9 mouse cellular contexts compared by ENCODE assay signal in the genomic region with DNA sequence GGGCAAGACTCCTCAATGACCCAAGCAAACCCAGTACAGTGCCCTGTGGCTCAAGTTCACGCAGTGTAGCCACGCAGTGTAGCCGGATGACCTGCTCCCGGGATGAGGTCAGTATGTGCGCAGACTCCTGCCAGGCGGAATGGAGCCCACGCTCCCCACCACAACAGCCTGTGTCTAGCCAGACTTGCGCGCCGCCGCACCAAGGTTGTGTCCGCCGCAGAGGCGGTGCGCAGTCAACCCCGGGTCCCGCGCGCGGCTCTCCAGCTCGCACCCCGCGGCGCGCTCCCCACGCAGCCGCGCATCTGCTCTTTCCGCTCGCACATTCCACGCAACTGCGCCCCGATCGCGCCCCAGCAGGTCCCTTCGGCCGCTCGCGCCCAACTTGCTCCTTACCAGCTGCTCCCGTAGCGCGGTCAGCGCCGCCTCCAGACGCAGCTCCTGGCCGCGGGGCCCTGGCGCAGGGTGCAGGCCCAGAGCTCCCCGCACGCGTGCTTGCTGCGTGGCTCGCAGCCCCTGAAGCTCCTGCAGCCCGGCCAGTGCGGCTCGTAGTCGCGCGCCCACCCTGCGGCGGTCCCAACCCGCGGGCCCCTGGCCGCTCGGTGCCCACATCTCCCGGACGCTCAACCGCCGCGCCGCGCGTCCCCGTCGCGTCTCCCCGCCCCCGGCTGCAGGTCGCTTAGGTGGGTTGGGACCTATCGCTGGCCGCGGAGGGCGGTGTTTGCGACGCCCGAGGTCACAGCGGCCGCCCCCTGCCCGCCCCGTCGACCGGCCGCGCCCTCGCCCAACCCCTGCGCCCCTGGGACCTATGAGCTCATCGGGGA. TPM values are rescaled to one million over a fixed set of nuclear protein-coding genes. Genes with fewer than 3 reads are reported as not detected.
DNase-seq lines count a peak whose midpoint lies in the region; ATAC-seq and TF ChIP-seq lines count a peak whose summit lies in the region.
"Had no signal": no experiment of that assay in that cellular context is flagged by ENCODE, and none has a peak within 500 bp of the region (broad histone marks: within the 10 kb centered on the region; RNA-seq: fewer than 3 reads in every experiment).

No protein-coding gene starts in this region.

- peak overlapping the region; percentile 58 for H3K4me3 ChIP-seq in erythroblast, embryonic 14.5 days (replicated peaks)
- H3K4me3 ChIP-seq in embryonic facial prominence, embryonic 11.5 days (ENCODE audit: low read depth, low read length): peak overlapping the region; percentile 63
- H3K4me3 ChIP-seq in heart, embryonic 15.5 days: peak overlapping the region; percentile 74
- H3K4me3 ChIP-seq in liver, embryonic 14.5 days (ENCODE audit: insufficient read depth in 1 of 2, low read depth in 2 of 2, low read length in 2 of 2): peak overlapping the region; percentile 52 to 59
- H3K4me3 ChIP-seq in neural tube, embryonic 13.5 days: peak overlapping the region; percentile 61

- DNase-seq in embryonic facial prominence, embryonic 11.5 days (ENCODE audit: low spot score): peak; percentile 56
- peak; percentile 87 for DNase-seq in kidney, postnatal 14 days
- no peak for DNase-seq in liver, embryonic 14.5 days (ENCODE audit: low read depth in 3 of 3, low spot score in 3 of 3)

- under 1% methylated on average over 92 of the region's 97 CpGs for WGBS in embryonic facial prominence, embryonic 11.5 days
- WGBS in heart, embryonic 15.5 days: under 1% methylated on average over 97 of the region's 97 CpGs
- 2% methylated on average over 91 of the region's 97 CpGs for WGBS in liver, embryonic 14.5 days (ENCODE audit: insufficient replicate concordance)
- WGBS in neural tube, embryonic 13.5 days: under 1% methylated on average over 94 of the region's 97 CpGs

- peaks cover 49% of the 10 kb centered on the region for H3K27me3 ChIP-seq in erythroblast, embryonic 14.5 days (ENCODE audit: control insufficient read depth)
- peaks cover 32% of the 10 kb centered on the region for H3K27me3 ChIP-seq in embryonic facial prominence, embryonic 11.5 days (ENCODE audit: control insufficient read depth, insufficient read depth, low read length)
- H3K27me3 ChIP-seq in heart, embryonic 15.5 days: peaks cover 77% of the 10 kb centered on the region
- H3K27me3 ChIP-seq in liver, embryonic 14.5 days (ENCODE audit: control insufficient read depth, insufficient read depth, low read length): peaks cover 32% of the 10 kb centered on the region
- peaks cover 72% of the 10 kb centered on the region for H3K27me3 ChIP-seq in neural tube, embryonic 13.5 days
- H3K27me3 ChIP-seq: CH12.LX had no signal

- TF ChIP-seq CTCF in liver, embryonic 14.5 days (IDR thresholded peaks at IDR 0.05; ENCODE audit: low read depth): no peak

- no peak overlapping the region for H3K27ac ChIP-seq in embryonic facial prominence, embryonic 11.5 days (replicated peaks; ENCODE audit: low read depth, low read length)
- H3K27ac ChIP-seq in heart, embryonic 15.5 days: peak overlapping the region; percentile 63
- no peak overlapping the region for H3K27ac ChIP-seq in liver, embryonic 14.5 days
- peak overlapping the region; percentile 33; the same call in 1 of the 2 replicates for H3K27ac ChIP-seq in neural tube, embryonic 13.5 days (replicated peaks)

- no peaks in the 10 kb centered on the region; the same call in 1 of the 2 replicates for H3K36me3 ChIP-seq in erythroblast, embryonic 14.5 days (ENCODE audit: control insufficient read depth)
- no peaks in the 10 kb centered on the region for H3K36me3 ChIP-seq in embryonic facial prominence, embryonic 11.5 days (replicated peaks; ENCODE audit: control insufficient read depth, insufficient read depth, low read depth, low read length)
- no peaks in the 10 kb centered on the region for H3K36me3 ChIP-seq in heart, embryonic 15.5 days
- H3K36me3 ChIP-seq in liver, embryonic 14.5 days (replicated peaks; ENCODE audit: control insufficient read depth, insufficient read depth, low read depth): no peaks in the 10 kb centered on the region
- no peaks in the 10 kb centered on the region for H3K36me3 ChIP-seq in neural tube, embryonic 13.5 days

- H3K4me2 ChIP-seq in embryonic facial prominence, embryonic 11.5 days (ENCODE audit: low read depth, low read length): peak overlapping the region; percentile 99
- peak overlapping the region; percentile 97 for H3K4me2 ChIP-seq in heart, embryonic 15.5 days
- H3K4me2 ChIP-seq in liver, embryonic 14.5 days (ENCODE audit: low read depth): peak overlapping the region; percentile 42
- peak overlapping the region; percentile 90 for H3K4me2 ChIP-seq in neural tube, embryonic 13.5 days

- TF ChIP-seq EP300 in liver, embryonic 14.5 days (IDR thresholded peaks at IDR 0.05; ENCODE audit: low read depth): no peak

- ATAC-seq in erythroblast, adult 5-6 weeks (replicated peaks; ENCODE audit: low FRiP score, poor library complexity, severe bottlenecking): no peak
- peak; percentile 57 for ATAC-seq in embryonic facial prominence, embryonic 11.5 days (replicated peaks; ENCODE audit: insufficient number of reproducible peaks, low FRiP score, low TSS enrichment, low read depth)
- peak; percentile 59 for ATAC-seq in heart, embryonic 15.5 days (replicated peaks; ENCODE audit: insufficient number of reproducible peaks, insufficient read depth, low FRiP score, low read depth)
- peak; percentile 56 for ATAC-seq in liver, embryonic 14.5 days (ENCODE audit: insufficient read depth)
- ATAC-seq in neural tube, embryonic 13.5 days (ENCODE audit: low read depth): peak; percentile 64
- no peak for ATAC-seq in CD4-positive, CD25-positive, alpha-beta regulatory T cell, adult 4 months

- H3K9ac ChIP-seq in embryonic facial prominence, embryonic 11.5 days (replicated peaks; ENCODE audit: low read length): peak overlapping the region; percentile 72
- H3K9ac ChIP-seq in heart, embryonic 15.5 days: peak overlapping the region; percentile 72
- H3K9ac ChIP-seq in liver, embryonic 14.5 days (replicated peaks): no peak overlapping the region; the same call in 1 of the 2 replicates
- H3K9ac ChIP-seq in neural tube, embryonic 13.5 days: peak overlapping the region; percentile 77

- no peaks in the 10 kb centered on the region for H3K9me3 ChIP-seq in erythroblast, embryonic 14.5 days (ENCODE audit: control insufficient read depth, low read length)
- H3K9me3 ChIP-seq in embryonic facial prominence, embryonic 11.5 days (replicated peaks; ENCODE audit: control insufficient read depth, low read length): no peaks in the 10 kb centered on the region
- no peaks in the 10 kb centered on the region for H3K9me3 ChIP-seq in heart, embryonic 15.5 days (replicated peaks)
- no peaks in the 10 kb centered on the region for H3K9me3 ChIP-seq in liver, embryonic 14.5 days (ENCODE audit: control insufficient read depth, low read length)
- no peaks in the 10 kb centered on the region for H3K9me3 ChIP-seq in neural tube, embryonic 13.5 days

- no peaks in the 10 kb centered on the region for H3K4me1 ChIP-seq in erythroblast, embryonic 14.5 days (ENCODE audit: control insufficient read depth)
- peaks cover 6% of the 10 kb centered on the region for H3K4me1 ChIP-seq in embryonic facial prominence, embryonic 11.5 days (ENCODE audit: control insufficient read depth, insufficient read depth, low read length)
- H3K4me1 ChIP-seq in heart, embryonic 15.5 days (replicated peaks): peaks cover 30% of the 10 kb centered on the region
- peaks cover 0 to 2% of the 10 kb centered on the region in 2 experiments; a peak in 1 of 4 replicates for H3K4me1 ChIP-seq in liver, embryonic 14.5 days (replicated peaks; ENCODE audit: control insufficient read depth in 2 of 2, insufficient read depth in 2 of 2, low read length in 1 of 2)
- H3K4me1 ChIP-seq in neural tube, embryonic 13.5 days (replicated peaks): peaks cover 46% of the 10 kb centered on the region

RNA-seq across cellular contexts. Expression of a gene that starts 0.8 kb away (rescaled TPM):
- polyA plus RNA-seq in erythroblast, embryonic 14.5 days (2012): not detected in 2 replicates
- not detected in 2 replicates for total RNA-seq in erythroblast, adult 5-6 weeks (2015; ENCODE audit: low replicate concordance)
- total RNA-seq in erythroblast, adult 5-6 weeks (2017; ENCODE audit: low replicate concordance): 1.1 TPM in 1 of 2 replicates, not detected in the other
- 1.1 TPM in 2 replicates for polyA plus RNA-seq in embryonic facial prominence, embryonic 11.5 days (2014; fragmentation: Nextera tagmentation; extraction: Ambion mirVana)
- 1.5 and 6.1 TPM in 2 replicates for polyA plus RNA-seq in heart, embryonic 15.5 days (2015; fragmentation: Nextera tagmentation; extraction: Ambion mirVana)
- 0.84 and 0.98 TPM in 2 replicates for polyA plus RNA-seq in liver, embryonic 14.5 days (2012; rRNA removed)
- 0.47 and 0.90 TPM in 2 replicates for polyA plus RNA-seq in liver, embryonic 14.5 days (2014; fragmentation: Nextera tagmentation; extraction: Ambion mirVana)
- polyA plus RNA-seq in neural tube, embryonic 13.5 days (2015; fragmentation: Nextera tagmentation; extraction: Ambion mirVana): 1.2 and 1.7 TPM in 2 replicates
- not detected for polyA plus RNA-seq in CD4-positive, CD25-positive, alpha-beta regulatory T cell, adult 4 months (2017; shearing (Covaris generic))
- total RNA-seq: CH12.LX had no signal

Comparison
In these comparisons a context has a peak if more than half of its experiments do, and no peak if none do; other contexts are left out.
1. ATAC-seq: peak in embryonic facial prominence, embryonic 11.5 days (single experiment), heart, embryonic 15.5 days (single experiment), liver, embryonic 14.5 days (single experiment) and neural tube, embryonic 13.5 days (single experiment); none in erythroblast, adult 5-6 weeks (single experiment) and CD4-positive, CD25-positive, alpha-beta regulatory T cell, adult 4 months (single experiment).
2. DNase-seq: peak in embryonic facial prominence, embryonic 11.5 days (single experiment) and kidney, postnatal 14 days (single experiment); none in liver, embryonic 14.5 days (0 of 3).
3. H3K27ac ChIP-seq: peak in heart, embryonic 15.5 days (single experiment) and neural tube, embryonic 13.5 days (single experiment); none in embryonic facial prominence, embryonic 11.5 days (single experiment) and liver, embryonic 14.5 days (single experiment).
4. H3K4me2 ChIP-seq: peak in every context shown above with its lines; median percentile 99 in embryonic facial prominence, embryonic 11.5 days; 97 in heart, embryonic 15.5 days; 90 in neural tube, embryonic 13.5 days; 42 in liver, embryonic 14.5 days.
5. Peak in every context shown above with its lines, with median percentiles within 50 percentile points of each other: H3K4me3 ChIP-seq.